Mouse (Mus musculus): ENCODE measurements around the gene Vmn1r176. TPM values are rescaled to one million over a fixed set of nuclear protein-coding genes. Genes with fewer than 3 reads are reported as not detected.

Gene Vmn1r176
- total and polyA plus RNA-seq, 3 experiments: not detected

DNA sequence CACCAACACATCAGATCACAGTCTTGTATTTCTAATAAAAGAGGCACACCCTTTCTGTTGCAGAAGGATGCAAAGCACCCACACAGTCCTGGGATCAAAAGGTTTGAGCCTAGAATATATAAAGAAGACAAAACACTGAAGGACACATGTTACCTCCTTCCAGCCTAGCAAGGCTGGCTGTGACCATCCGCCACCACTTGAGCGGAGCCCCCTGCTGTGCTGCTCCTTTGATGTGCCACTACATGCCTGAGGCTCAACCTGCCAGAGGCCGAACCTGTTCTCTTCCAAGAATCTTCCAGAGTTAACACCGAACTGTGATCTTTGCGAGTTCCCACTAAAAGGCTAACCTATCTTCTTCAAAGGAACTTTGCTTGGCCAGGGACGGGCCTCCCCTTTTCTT, 52.6 kb downstream of the Vmn1r176 start (continued):
- TF ChIP-seq ZMIZ1 (IDR thresholded peaks at IDR 0.05; ENCODE audit: low read depth, low read length) (no peak), RAD21 (IDR thresholded peaks at IDR 0.05; ENCODE audit: low read depth, low read length) (no peak)

Other genes starting within 250 kb of the Vmn1r176 start
- not detected in 2 replicates for gene Vmn1r170, start 231.2 kb downstream of the Vmn1r176 start, total RNA-seq (2012; rRNA removed)
- not detected for gene Vmn1r170, start 231.2 kb downstream of the Vmn1r176 start, polyA plus RNA-seq (2012; ENCODE audit: insufficient read depth in 1 of 2, insufficient read length in 2 of 2, low read depth in 1 of 2, low replicate concordance in 2 of 2, missing spikeins in 1 of 2)
- gene Vmn1r171, start 206.7 kb downstream of the Vmn1r176 start, total RNA-seq (2012; rRNA removed): not detected in 2 replicates
- not detected for gene Vmn1r171, start 206.7 kb downstream of the Vmn1r176 start, polyA plus RNA-seq (2012; ENCODE audit: insufficient read depth in 1 of 2, insufficient read length in 2 of 2, low read depth in 1 of 2, low replicate concordance in 2 of 2, missing spikeins in 1 of 2)
- gene Vmn1r172, start 179.1 kb downstream of the Vmn1r176 start, total RNA-seq (2012; rRNA removed): not detected in 2 replicates
- gene Vmn1r172, start 179.1 kb downstream of the Vmn1r176 start, polyA plus RNA-seq (2012; ENCODE audit: insufficient read depth in 1 of 2, insufficient read length in 2 of 2, low read depth in 1 of 2, low replicate concordance in 2 of 2, missing spikeins in 1 of 2): not detected
- not detected in 2 replicates for gene Vmn1r173, start 136.7 kb downstream of the Vmn1r176 start, total RNA-seq (2012; rRNA removed)
- gene Vmn1r173, start 136.7 kb downstream of the Vmn1r176 start, polyA plus RNA-seq (2012; ENCODE audit: insufficient read depth in 1 of 2, insufficient read length in 2 of 2, low read depth in 1 of 2, low replicate concordance in 2 of 2, missing spikeins in 1 of 2): not detected
- not detected in 2 replicates for gene Vmn1r174, start 85.1 kb downstream of the Vmn1r176 start, total RNA-seq (2012; rRNA removed)
- gene Vmn1r174, start 85.1 kb downstream of the Vmn1r176 start, polyA plus RNA-seq (2012; ENCODE audit: insufficient read depth in 1 of 2, insufficient read length in 2 of 2, low read depth in 1 of 2, low replicate concordance in 2 of 2, missing spikeins in 1 of 2): not detected
- not detected in 2 replicates for gene Vmn1r175, start 26.7 kb downstream of the Vmn1r176 start, total RNA-seq (2012; rRNA removed)
- gene Vmn1r175, start 26.7 kb downstream of the Vmn1r176 start, polyA plus RNA-seq (2012; ENCODE audit: insufficient read depth in 1 of 2, insufficient read length in 2 of 2, low read depth in 1 of 2, low replicate concordance in 2 of 2, missing spikeins in 1 of 2): not detected
- gene Vmn1r177, start 29.1 kb upstream of the Vmn1r176 start, total RNA-seq (2012; rRNA removed): not detected in 2 replicates
- not detected for gene Vmn1r177, start 29.1 kb upstream of the Vmn1r176 start, polyA plus RNA-seq (2012; ENCODE audit: insufficient read depth in 1 of 2, insufficient read length in 2 of 2, low read depth in 1 of 2, low replicate concordance in 2 of 2, missing spikeins in 1 of 2)
- gene Vmn1r178, start 54.6 kb upstream of the Vmn1r176 start, total RNA-seq (2012; rRNA removed): not detected in 2 replicates
- not detected for gene Vmn1r178, start 54.6 kb upstream of the Vmn1r176 start, polyA plus RNA-seq (2012; ENCODE audit: insufficient read depth in 1 of 2, insufficient read length in 2 of 2, low read depth in 1 of 2, low replicate concordance in 2 of 2, missing spikeins in 1 of 2)
- not detected in 2 replicates for gene Vmn1r179, start 89.6 kb upstream of the Vmn1r176 start, total RNA-seq (2012; rRNA removed)
- not detected for gene Vmn1r179, start 89.6 kb upstream of the Vmn1r176 start, polyA plus RNA-seq (2012; ENCODE audit: insufficient read depth in 1 of 2, insufficient read length in 2 of 2, low read depth in 1 of 2, low replicate concordance in 2 of 2, missing spikeins in 1 of 2)
- gene Vmn1r180, start 113.3 kb upstream of the Vmn1r176 start, total RNA-seq (2012; rRNA removed): not detected in 2 replicates
- gene Vmn1r180, start 113.3 kb upstream of the Vmn1r176 start, polyA plus RNA-seq (2012; ENCODE audit: insufficient read depth in 1 of 2, insufficient read length in 2 of 2, low read depth in 1 of 2, low replicate concordance in 2 of 2, missing spikeins in 1 of 2): not detected
- gene Vmn1r181, start 137.2 kb upstream of the Vmn1r176 start, total RNA-seq (2012; rRNA removed): not detected in 2 replicates
- gene Vmn1r181, start 137.2 kb upstream of the Vmn1r176 start, polyA plus RNA-seq (2012; ENCODE audit: insufficient read depth in 1 of 2, insufficient read length in 2 of 2, low read depth in 1 of 2, low replicate concordance in 2 of 2, missing spikeins in 1 of 2): not detected
- not detected in 2 replicates for gene V1rd19, start 164.3 kb upstream of the Vmn1r176 start, total RNA-seq (2012; rRNA removed)
- not detected for gene V1rd19, start 164.3 kb upstream of the Vmn1r176 start, polyA plus RNA-seq (2012; ENCODE audit: insufficient read depth in 1 of 2, insufficient read length in 2 of 2, low read depth in 1 of 2, low replicate concordance in 2 of 2, missing spikeins in 1 of 2)
- gene Vmn1r183, start 215.9 kb upstream of the Vmn1r176 start, total RNA-seq (2012; rRNA removed): not detected in 2 replicates
- under 1 TPM in 1 of 2 experiments, not detected in 1; 0.03 TPM for gene Vmn1r183, start 215.9 kb upstream of the Vmn1r176 start, polyA plus RNA-seq (2012; ENCODE audit: insufficient read depth in 1 of 2, insufficient read length in 2 of 2, low read depth in 1 of 2, low replicate concordance in 2 of 2, missing spikeins in 1 of 2)
- 20.7 and 21.9 TPM in 2 replicates for gene Zfp180, start 244.6 kb upstream of the Vmn1r176 start, total RNA-seq (2012; rRNA removed)
- gene Zfp180, start 244.6 kb upstream of the Vmn1r176 start, polyA plus RNA-seq (2012; ENCODE audit: insufficient read depth in 1 of 2, insufficient read length in 2 of 2, low read depth in 1 of 2, low replicate concordance in 2 of 2, missing spikeins in 1 of 2): 10 to 100 TPM in 1 of 2 experiments, not detected in 1; 21.6 TPM